Mouse (Mus musculus) A20 (cell line): ENCODE data around the gene Slc43a2.

Experiments
- DNase-seq: peaks from one replicate; pipeline ENCODE4 v3.0.0-alpha.2; 2011; ENCODE audit warnings: low read depth, low spot score

Slc43a2 gene

GRCm38 (mm10) chr11:75529771-75530170, 1.7 kb upstream of the Slc43a2 start:
- no peak for DNase-seq

GRCm38 (mm10) chr11:75530325-75530724, 1.2 kb upstream of the Slc43a2 start:
- DNase-seq = peak; percentile 92

- DNase-seq = no peak
Measured at GRCm38 (mm10) chr11:75530845-75531373, 585 bp upstream of the Slc43a2 start.

- DNase-seq = peak; percentile 90
Measured at GRCm38 (mm10) chr11:75532340-75533277, 1.1 kb downstream of the Slc43a2 start.

GRCm38 (mm10) chr11:75533314-75534015, 2.0 kb downstream of the Slc43a2 start:
- DNase-seq = no peak

- no peak for DNase-seq
Measured at GRCm38 (mm10) chr11:75534286-75535033, 3.0 kb downstream of the Slc43a2 start.

GRCm38 (mm10) chr11:75535106-75535795, 3.8 kb downstream of the Slc43a2 start:
- DNase-seq = no peak

GRCm38 (mm10) chr11:75536255-75537024, 4.9 kb downstream of the Slc43a2 start:
- DNase-seq = no peak

GRCm38 (mm10) chr11:75537025-75537414, 5.5 kb downstream of the Slc43a2 start:
- DNase-seq = no peak

- DNase-seq = no peak
Measured at GRCm38 (mm10) chr11:75537491-75538183, 6.1 kb downstream of the Slc43a2 start.

GRCm38 (mm10) chr11:75538184-75538969, 6.9 kb downstream of the Slc43a2 start:
- DNase-seq = no peak

GRCm38 (mm10) chr11:75538970-75539299, 7.4 kb downstream of the Slc43a2 start:
- DNase-seq = no peak

- DNase-seq = no peak
Measured at GRCm38 (mm10) chr11:75540209-75540608, 8.7 kb downstream of the Slc43a2 start.

- DNase-seq = no peak
Measured at GRCm38 (mm10) chr11:75540710-75541581, 9.5 kb downstream of the Slc43a2 start.

- no peak for DNase-seq
Measured at GRCm38 (mm10) chr11:75544713-75545112, 13.2 kb downstream of the Slc43a2 start.

- DNase-seq = no peak
Measured at GRCm38 (mm10) chr11:75546057-75546456, 14.6 kb downstream of the Slc43a2 start.

- DNase-seq = no peak
Measured at GRCm38 (mm10) chr11:75549658-75550111, 18.2 kb downstream of the Slc43a2 start.
